ENCODE assay signal across 34 mouse cellular contexts in genomic region chr1:190200996-190201395, GRCm38 (mm10). TPM values are rescaled to one million over a fixed set of nuclear protein-coding genes. Genes with fewer than 3 reads are reported as not detected.
"Had no signal": no experiment of that assay in that cellular context is flagged by ENCODE, and none has a peak within 500 bp of the region (broad histone marks: within the 10 kb centered on the region; RNA-seq: fewer than 3 reads in every experiment).

No protein-coding gene starts in this region.

- ATAC-seq: liver, embryonic 12.5 days; lung, postnatal 0 days; midbrain, embryonic 13.5 days; midbrain, embryonic 15.5 days; midbrain, embryonic 16.5 days had no signal

- DNase-seq: left cerebral cortex, postnatal 4 days; liver; liver, embryonic 13.5 days; lung, adult 18-20 months; lung, adult 2 months; lung, embryonic 14.5 days; lung, postnatal 10 days; lung, postnatal 14 days; lung, postnatal 36 days; lung, postnatal 4 days; midbrain, embryonic 14.5 days had no signal

- H3K27ac ChIP-seq: left cerebral cortex, adult 2 months; limb, embryonic 10.5 days; limb, embryonic 12.5 days; limb, embryonic 13.5 days; limb, embryonic 15.5 days; liver, embryonic 12.5 days; liver, embryonic 13.5 days; liver, embryonic 14.5 days; liver, embryonic 15.5 days; lung, embryonic 15.5 days; macrophage; midbrain, embryonic 12.5 days; midbrain, embryonic 13.5 days; midbrain, embryonic 15.5 days; neural tube, embryonic 12.5 days had no signal

- H3K36me3 ChIP-seq: limb, embryonic 10.5 days; limb, embryonic 12.5 days; limb, embryonic 13.5 days; limb, embryonic 15.5 days; liver, embryonic 12.5 days; liver, embryonic 13.5 days; liver, embryonic 15.5 days; lung, embryonic 15.5 days; midbrain, embryonic 12.5 days; midbrain, embryonic 13.5 days; midbrain, embryonic 15.5 days; neural tube, embryonic 12.5 days had no signal

- H3K4me1 ChIP-seq: limb, embryonic 10.5 days; limb, embryonic 12.5 days; limb, embryonic 13.5 days; limb, embryonic 15.5 days; liver, embryonic 13.5 days; lung, embryonic 15.5 days; megakaryocyte, embryonic 14.5 days; midbrain, embryonic 12.5 days; midbrain, embryonic 13.5 days; midbrain, embryonic 15.5 days; neural tube, embryonic 12.5 days had no signal

- H3K9me3 ChIP-seq: limb, embryonic 10.5 days; limb, embryonic 12.5 days; limb, embryonic 13.5 days; limb, embryonic 15.5 days; liver, embryonic 12.5 days; liver, embryonic 13.5 days; liver, embryonic 15.5 days; lung, embryonic 15.5 days; midbrain, embryonic 12.5 days; midbrain, embryonic 13.5 days; midbrain, embryonic 15.5 days; neural tube, embryonic 12.5 days had no signal

- H3K27me3 ChIP-seq: limb, embryonic 12.5 days; limb, embryonic 13.5 days; limb, embryonic 15.5 days; liver, embryonic 12.5 days; liver, embryonic 13.5 days; liver, embryonic 15.5 days; lung, embryonic 15.5 days; megakaryocyte, embryonic 14.5 days; midbrain, embryonic 13.5 days; midbrain, embryonic 15.5 days; neural tube, embryonic 12.5 days had no signal

- H3K4me3 ChIP-seq: left cerebral cortex, adult 2 months; limb, embryonic 10.5 days; limb, embryonic 12.5 days; limb, embryonic 13.5 days; limb, embryonic 15.5 days; liver, embryonic 12.5 days; liver, embryonic 13.5 days; liver, embryonic 15.5 days; lung, embryonic 15.5 days; megakaryocyte, embryonic 14.5 days; midbrain, embryonic 12.5 days; midbrain, embryonic 13.5 days; midbrain, embryonic 15.5 days; myocyte; neural tube, embryonic 12.5 days had no signal

- H3K9ac ChIP-seq: limb, embryonic 12.5 days; limb, embryonic 13.5 days; limb, embryonic 15.5 days; liver, embryonic 12.5 days; liver, embryonic 13.5 days; liver, embryonic 14.5 days; liver, embryonic 15.5 days; lung, embryonic 14.5 days; lung, embryonic 15.5 days; midbrain, embryonic 12.5 days; midbrain, embryonic 13.5 days; midbrain, embryonic 15.5 days; neural tube, embryonic 12.5 days had no signal

- H3K4me2 ChIP-seq: limb, embryonic 12.5 days; limb, embryonic 13.5 days; limb, embryonic 15.5 days; liver, embryonic 11.5 days; liver, embryonic 12.5 days; liver, embryonic 13.5 days; liver, embryonic 15.5 days; lung, embryonic 14.5 days; lung, embryonic 15.5 days; midbrain, embryonic 12.5 days; midbrain, embryonic 13.5 days; midbrain, embryonic 15.5 days; neural tube, embryonic 12.5 days had no signal

RNA-seq across cellular contexts. Expression of gene Prox1, which starts 30.5 kb away (rescaled TPM):
- total RNA-seq: megakaryocyte progenitor cell, adult 5-6 weeks; megakaryocyte, adult 5-6 weeks; megakaryocyte-erythroid progenitor cell, adult 5-6 weeks; monocyte, adult 5-6 weeks had no signal
